Mouse (Mus musculus): ENCODE measurements at regions not wholly inside any gene's neighbourhood (a gene's known extent, or its start where the extent isn't known, plus 50 kb on each side); places are given as distances from the start of the nearest gene placed in this dataset.

GRCm38 (mm10) chr10:117454171-117454500, 74.3 kb upstream of the Cpsf6 start:
- no peak for TF ChIP-seq CTCF (IDR thresholded peaks at IDR 0.05; ENCODE audit: control insufficient read depth, insufficient read depth, low read length)
- no peak for TF ChIP-seq POLR2A (IDR thresholded peaks at IDR 0.05; ENCODE audit: borderline replicate concordance, control insufficient read depth, low read depth, low read length)

Measured in bone marrow, adult 2 months (tissue).